ENCODE assay signal across 9 mouse cellular contexts in genomic region chr13:54504611-54505260, GRCm38 (mm10). TPM values are rescaled to one million over a fixed set of nuclear protein-coding genes. Genes with fewer than 3 reads are reported as not detected.
DNase-seq lines count a peak whose midpoint lies in the region; ATAC-seq and TF ChIP-seq lines count a peak whose summit lies in the region.
"Had no signal": no experiment of that assay in that cellular context is flagged by ENCODE, and none has a peak within 500 bp of the region (broad histone marks: within the 10 kb centered on the region; RNA-seq: fewer than 3 reads in every experiment).

No protein-coding gene starts in this region.

- no peak for TF ChIP-seq CTCF in cerebellum, adult 2 months (IDR thresholded peaks at IDR 0.05; ENCODE audit: borderline replicate concordance, insufficient read depth, low read depth, low read length)
- no peak for TF ChIP-seq CTCF in C2C12 (IDR thresholded peaks at IDR 0.05; ENCODE audit: control insufficient read depth, insufficient read depth, insufficient read length)
- no peak for TF ChIP-seq CTCF in embryonic fibroblast, embryonic 13.5 days (IDR thresholded peaks at IDR 0.05; ENCODE audit: borderline replicate concordance, insufficient read depth, low read length)

- no peaks in the 10 kb centered on the region for H3K36me3 ChIP-seq in C2C12 (ENCODE audit: control insufficient read depth, insufficient read depth)
- H3K36me3 ChIP-seq in limb, embryonic 14.5 days (ENCODE audit: control insufficient read depth, insufficient read depth, low read length) = no peaks in the 10 kb centered on the region

- ATAC-seq in limb, embryonic 14.5 days (ENCODE audit: low FRiP score, low read depth) = no peak
- ATAC-seq in megakaryocyte-erythroid progenitor cell, adult 5-6 weeks (replicated peaks; ENCODE audit: low FRiP score, low TSS enrichment, poor library complexity, severe bottlenecking) = no peak

- H3K9me3 ChIP-seq in limb, embryonic 14.5 days (ENCODE audit: control insufficient read depth, low read length) = no peaks in the 10 kb centered on the region

- H3K4me1 ChIP-seq in cerebellum, adult 2 months (ENCODE audit: control insufficient read depth, insufficient read depth, low read length) = no peaks in the 10 kb centered on the region
- peaks cover 2% of the 10 kb centered on the region; the same call in 1 of the 2 replicates for H3K4me1 ChIP-seq in embryonic fibroblast, embryonic 13.5 days (ENCODE audit: control insufficient read depth, insufficient read depth, low read length)
- H3K4me1 ChIP-seq in limb, embryonic 14.5 days (ENCODE audit: control insufficient read depth, insufficient read depth, low read length) = peaks cover 12% of the 10 kb centered on the region

- TF ChIP-seq POLR2A in cerebellum, adult 2 months (IDR thresholded peaks at IDR 0.05; ENCODE audit: borderline replicate concordance, insufficient read depth, low read length) = no peak
- no peak for TF ChIP-seq POLR2A in embryonic fibroblast, embryonic 13.5 days (IDR thresholded peaks at IDR 0.05; ENCODE audit: low read depth, low read length)
- no peak for TF ChIP-seq POLR2A in limb, embryonic 14.5 days (IDR thresholded peaks at IDR 0.05; ENCODE audit: borderline replicate concordance, extremely low read depth, insufficient read depth, insufficient read length)

- no peaks in the 10 kb centered on the region for H3K27me3 ChIP-seq in cerebellum, adult 2 months (ENCODE audit: control insufficient read depth, insufficient read depth, low read length)
- H3K27me3 ChIP-seq in C2C12 (ENCODE audit: control insufficient read depth, insufficient read depth, insufficient read length) = no peaks in the 10 kb centered on the region
- H3K27me3 ChIP-seq in limb, embryonic 14.5 days (ENCODE audit: control insufficient read depth, insufficient read depth, low read length) = no peaks in the 10 kb centered on the region
- H3K27me3 ChIP-seq: Patski had no signal

- peak overlapping the region; percentile 82 for H3K9ac ChIP-seq in limb, embryonic 14.5 days (ENCODE audit: low read depth, low read length, severe bottlenecking)

- peaks cover 57% of the 10 kb centered on the region for H3K79me2 ChIP-seq in C2C12 (ENCODE audit: control insufficient read depth, insufficient read depth)

- WGBS in cerebellum, adult 2 months = 74% methylated on average over 7 of the region's 7 CpGs
- WGBS in limb, embryonic 14.5 days = 19% methylated on average over 7 of the region's 7 CpGs

- H3K79me3 ChIP-seq in C2C12 (ENCODE audit: low read depth) = peaks cover 34% of the 10 kb centered on the region

- H3ac ChIP-seq in C2C12 (ENCODE audit: control insufficient read depth, insufficient read length, low read depth) = no peak overlapping the region

- peak overlapping the region; percentile 67 for H3K4me3 ChIP-seq in cerebellum, adult 2 months (replicated peaks; ENCODE audit: insufficient read depth, low read depth, low read length)
- H3K4me3 ChIP-seq in C2C12 (ENCODE audit: insufficient read depth, poor library complexity, severe bottlenecking) = peak overlapping the region; percentile 53
- H3K4me3 ChIP-seq in embryonic fibroblast, embryonic 13.5 days (ENCODE audit: insufficient read depth, low read length) = peak overlapping the region; percentile 83
- peak overlapping the region; percentile 78 for H3K4me3 ChIP-seq in limb, embryonic 14.5 days (replicated peaks; ENCODE audit: low read length)

- no peak overlapping the region for H3K27ac ChIP-seq in cerebellum, adult 2 months (ENCODE audit: insufficient read depth, low read length)
- no peak overlapping the region for H3K27ac ChIP-seq in embryonic fibroblast, embryonic 13.5 days (ENCODE audit: insufficient read depth, low read length)
- no peak overlapping the region for H3K27ac ChIP-seq in limb, embryonic 14.5 days (replicated peaks; ENCODE audit: low read depth, low read length)

- no peak for DNase-seq in cerebellum, adult 2 months
- no peak for DNase-seq in cerebellum, postnatal 25 days
- no peak for DNase-seq in limb, embryonic 14.5 days (ENCODE audit: low spot score)
- peak; percentile 17 for DNase-seq in retina, embryonic 14.5 days (ENCODE audit: low spot score)
- DNase-seq in gastrocnemius, adult 8-10 months (ENCODE audit: low spot score in 2 of 2) = no peak

- H3K4me2 ChIP-seq in limb, embryonic 14.5 days (replicated peaks; ENCODE audit: low read depth, low read length, severe bottlenecking) = peak overlapping the region; percentile 85

TF ChIP-seq in C2C12, 6 proteins besides CTCF, POLR2A, EP300 and RAD21:
- TF ChIP-seq MYOD1 (IDR thresholded peaks at IDR 0.05; ENCODE audit: control insufficient read depth, insufficient read length, low read depth) (no peak), MYOG (IDR thresholded peaks at IDR 0.05; ENCODE audit: control insufficient read depth, extremely low read depth, insufficient read length) (no peak), CEBPB (IDR thresholded peaks at IDR 0.05; ENCODE audit: low read depth) (no peak), FOSL1 (IDR thresholded peaks at IDR 0.05; ENCODE audit: insufficient read depth, low read length, poor library complexity, severe bottlenecking) (no peak), USF1 (IDR thresholded peaks at IDR 0.05; ENCODE audit: low read depth) (no peak), MAX (IDR thresholded peaks at IDR 0.05) (no peak)

RNA-seq across cellular contexts. Expression of gene Simc1, which starts 1.2 kb away (rescaled TPM):
- polyA plus RNA-seq in cerebellum, adult 2 months (2012; rRNA removed) = 20.2 and 21.5 TPM in 2 replicates
- polyA plus RNA-seq in C2C12 (2012; fragmentation: generic; extraction: Trizol) = 6.6 TPM
- 16.1 and 18.4 TPM in 2 replicates for polyA plus RNA-seq in embryonic fibroblast, embryonic 13.5 days (2011; ENCODE audit: insufficient read length, low read depth, missing spikeins)
- polyA plus RNA-seq in limb, embryonic 14.5 days (2012; rRNA removed) = 21.0 and 25.0 TPM in 2 replicates
- polyA plus RNA-seq in limb, embryonic 14.5 days (2014; fragmentation: Nextera tagmentation; extraction: Ambion mirVana) = 13.8 and 14.8 TPM in 2 replicates
- 9.3 and 21.1 TPM in 2 replicates for total RNA-seq in megakaryocyte-erythroid progenitor cell, adult 5-6 weeks (2014; fragmentation: Nextera tagmentation)
- total RNA-seq in megakaryocyte-erythroid progenitor cell, adult 5-6 weeks (2017) = 7.2 and 9.3 TPM in 2 replicates
- total RNA-seq in gastrocnemius, adult 8-10 months (2022) = 1 to 10 TPM; 2.8 to 3.6 (median 3.3) TPM

RNA-seq across cellular contexts. Expression of gene Thoc3, which starts 36.1 kb away (rescaled TPM):
- polyA plus RNA-seq in cerebellum, adult 2 months (2012; rRNA removed) = 35.6 and 36.2 TPM in 2 replicates
- 70.8 TPM for polyA plus RNA-seq in C2C12 (2012; fragmentation: generic; extraction: Trizol)
- polyA plus RNA-seq in embryonic fibroblast, embryonic 13.5 days (2011; ENCODE audit: insufficient read length, low read depth, missing spikeins) = 27.8 and 33.2 TPM in 2 replicates
- 48.4 and 48.9 TPM in 2 replicates for polyA plus RNA-seq in limb, embryonic 14.5 days (2012; rRNA removed)
- 118 and 122 TPM in 2 replicates for polyA plus RNA-seq in limb, embryonic 14.5 days (2014; fragmentation: Nextera tagmentation; extraction: Ambion mirVana)
- 30.0 and 40.1 TPM in 2 replicates for total RNA-seq in megakaryocyte-erythroid progenitor cell, adult 5-6 weeks (2014; fragmentation: Nextera tagmentation)
- 37.3 and 62.5 TPM in 2 replicates for total RNA-seq in megakaryocyte-erythroid progenitor cell, adult 5-6 weeks (2017)
- total RNA-seq in gastrocnemius, adult 8-10 months (2022) = 10 to 100 TPM; 12.0 to 19.0 (median 16.5) TPM
